Mouse (Mus musculus): ENCODE data around the gene Ugt1a1. TPM values are rescaled to one million over a fixed set of nuclear protein-coding genes. Genes with fewer than 3 reads are reported as not detected.

The Ugt1a1 gene
- polyA plus RNA-seq, 1 experiment from 2014 or later: not detected

GRCm38 (mm10) chr1:88249596-88249995 lies 37.8 kb downstream of the Ugt1a1 start:
- H3K9ac ChIP-seq (replicated peaks; ENCODE audit: low read depth, low read length): no peak overlapping the region
- H3K4me1 ChIP-seq (ENCODE audit: control insufficient read depth, insufficient read depth, low read length): no peaks in the 10 kb centered on the region
- ATAC-seq (ENCODE audit: low read depth): no peak
- 80% methylated on average over 7 of the region's 7 CpGs for WGBS
- H3K9me3 ChIP-seq (ENCODE audit: control insufficient read depth, low read length): peaks cover 88% of the 10 kb centered on the region
- H3K4me3 ChIP-seq (ENCODE audit: low read depth, low read length): no peak overlapping the region
- no peaks in the 10 kb centered on the region for H3K27me3 ChIP-seq (ENCODE audit: control insufficient read depth, insufficient read depth, low read length)
- H3K27ac ChIP-seq (ENCODE audit: low read depth, low read length): no peak overlapping the region
- H3K36me3 ChIP-seq (ENCODE audit: control insufficient read depth, insufficient read depth, low read length): no peaks in the 10 kb centered on the region
- no peak overlapping the region for H3K4me2 ChIP-seq (ENCODE audit: low read depth, low read length)

GRCm38 (mm10) chr1:88250023-88250422 lies 38.3 kb downstream of the Ugt1a1 start:
- no peak for ATAC-seq (ENCODE audit: low read depth)
- H3K9me3 ChIP-seq (ENCODE audit: control insufficient read depth, low read length): peaks cover 88% of the 10 kb centered on the region
- 84% methylated on average over 5 of the region's 5 CpGs for WGBS
- no peaks in the 10 kb centered on the region for H3K4me1 ChIP-seq (ENCODE audit: control insufficient read depth, insufficient read depth, low read length)
- no peak overlapping the region for H3K4me2 ChIP-seq (ENCODE audit: low read depth, low read length)
- no peaks in the 10 kb centered on the region for H3K27me3 ChIP-seq (ENCODE audit: control insufficient read depth, insufficient read depth, low read length)
- no peaks in the 10 kb centered on the region for H3K36me3 ChIP-seq (ENCODE audit: control insufficient read depth, insufficient read depth, low read length)
- no peak overlapping the region for H3K4me3 ChIP-seq (ENCODE audit: low read depth, low read length)
- H3K27ac ChIP-seq (ENCODE audit: low read depth, low read length): no peak overlapping the region
- H3K9ac ChIP-seq (replicated peaks; ENCODE audit: low read depth, low read length): no peak overlapping the region

GRCm38 (mm10) chr1:88253106-88253505 lies 41.3 kb downstream of the Ugt1a1 start:
- Histone ChIP-seq H3K4me2 (ENCODE audit: low read depth, low read length) (no peak overlapping the region), H3K9ac (replicated peaks; ENCODE audit: low read depth, low read length) (no peak overlapping the region), H3K4me3 (ENCODE audit: low read depth, low read length) (no peak overlapping the region), H3K27me3 (ENCODE audit: control insufficient read depth, insufficient read depth, low read length) (no peaks in the 10 kb centered on the region), H3K9me3 (ENCODE audit: control insufficient read depth, low read length) (peaks cover 85% of the 10 kb centered on the region), H3K4me1 (ENCODE audit: control insufficient read depth, insufficient read depth, low read length) (no peaks in the 10 kb centered on the region), H3K27ac (ENCODE audit: low read depth, low read length) (no peak overlapping the region), H3K36me3 (ENCODE audit: control insufficient read depth, insufficient read depth, low read length) (no peaks in the 10 kb centered on the region)
- no peak for ATAC-seq (ENCODE audit: low read depth)
- 78% methylated on average over 8 of the region's 8 CpGs for WGBS

- Histone ChIP-seq H3K4me2 (ENCODE audit: low read depth, low read length) (no peak overlapping the region), H3K4me1 (ENCODE audit: control insufficient read depth, insufficient read depth, low read length) (no peaks in the 10 kb centered on the region), H3K9me3 (ENCODE audit: control insufficient read depth, low read length) (peaks cover 84% of the 10 kb centered on the region), H3K9ac (replicated peaks; ENCODE audit: low read depth, low read length) (no peak overlapping the region), H3K27ac (ENCODE audit: low read depth, low read length) (no peak overlapping the region), H3K27me3 (ENCODE audit: control insufficient read depth, insufficient read depth, low read length) (no peaks in the 10 kb centered on the region), H3K36me3 (ENCODE audit: control insufficient read depth, insufficient read depth, low read length) (no peaks in the 10 kb centered on the region), H3K4me3 (ENCODE audit: low read depth, low read length) (no peak overlapping the region)
- 77% methylated on average over 6 of the region's 6 CpGs for WGBS
- no peak for ATAC-seq (ENCODE audit: low read depth)
These were observed 41.8 kb downstream of the Ugt1a1 start for GRCm38 (mm10) chr1:88253540-88253939.

- H3K9ac ChIP-seq (replicated peaks; ENCODE audit: low read depth, low read length): no peak overlapping the region
- WGBS: 89% methylated on average over 12 of the region's 12 CpGs
These were observed 43.2 kb downstream of the Ugt1a1 start for GRCm38 (mm10) chr1:88254793-88255465.

GRCm38 (mm10) chr1:88255466-88255857 lies 43.7 kb downstream of the Ugt1a1 start:
- 59% methylated on average over 2 of the region's 2 CpGs for WGBS
- Histone ChIP-seq H3K9me3 (ENCODE audit: control insufficient read depth, low read length) (peaks cover 65% of the 10 kb centered on the region), H3K27me3 (ENCODE audit: control insufficient read depth, insufficient read depth, low read length) (no peaks in the 10 kb centered on the region), H3K4me1 (ENCODE audit: control insufficient read depth, insufficient read depth, low read length) (no peaks in the 10 kb centered on the region), H3K4me2 (ENCODE audit: low read depth, low read length) (no peak overlapping the region), H3K36me3 (ENCODE audit: control insufficient read depth, insufficient read depth, low read length) (0 out of 2 replicates have a peak, but pooled peaks cover 3% of the 10 kb centered on the region), H3K4me3 (ENCODE audit: low read depth, low read length) (no peak overlapping the region), H3K27ac (ENCODE audit: low read depth, low read length) (no peak overlapping the region), H3K9ac (replicated peaks; ENCODE audit: low read depth, low read length) (no peak overlapping the region)
- ATAC-seq (ENCODE audit: low read depth): no peak

More at GRCm38 (mm10) chr1:88254793-88255465, 43.2 kb downstream of the Ugt1a1 start:
- Histone ChIP-seq H3K4me1 (ENCODE audit: control insufficient read depth, insufficient read depth, low read length) (no peaks in the 10 kb centered on the region), H3K4me2 (ENCODE audit: low read depth, low read length) (no peak overlapping the region), H3K4me3 (ENCODE audit: low read depth, low read length) (no peak overlapping the region), H3K27ac (ENCODE audit: low read depth, low read length) (no peak overlapping the region), H3K27me3 (ENCODE audit: control insufficient read depth, insufficient read depth, low read length) (no peaks in the 10 kb centered on the region), H3K9me3 (ENCODE audit: control insufficient read depth, low read length) (peaks cover 71% of the 10 kb centered on the region), H3K36me3 (ENCODE audit: control insufficient read depth, insufficient read depth, low read length) (no peaks in the 10 kb centered on the region)
- ATAC-seq (ENCODE audit: low read depth): no peak

GRCm38 (mm10) chr1:88255989-88256754 lies 44.4 kb downstream of the Ugt1a1 start:
- no peak for ATAC-seq (ENCODE audit: low read depth)
- H3K9ac ChIP-seq (replicated peaks; ENCODE audit: low read depth, low read length): no peak overlapping the region
- H3K36me3 ChIP-seq (ENCODE audit: control insufficient read depth, insufficient read depth, low read length): 0 out of 2 replicates have a peak, but pooled peaks cover 9% of the 10 kb centered on the region
- H3K9me3 ChIP-seq (ENCODE audit: control insufficient read depth, low read length): peaks cover 58% of the 10 kb centered on the region
- H3K27ac ChIP-seq (ENCODE audit: low read depth, low read length): no peak overlapping the region
- H3K4me3 ChIP-seq (ENCODE audit: low read depth, low read length): no peak overlapping the region
- H3K27me3 ChIP-seq (ENCODE audit: control insufficient read depth, insufficient read depth, low read length): no peaks in the 10 kb centered on the region
- WGBS: 81% methylated on average over 13 of the region's 13 CpGs
- H3K4me1 ChIP-seq (ENCODE audit: control insufficient read depth, insufficient read depth, low read length): no peaks in the 10 kb centered on the region
- no peak overlapping the region for H3K4me2 ChIP-seq (ENCODE audit: low read depth, low read length)

- H3K9me3 ChIP-seq (ENCODE audit: control insufficient read depth, low read length): peaks cover 54% of the 10 kb centered on the region
- H3K4me3 ChIP-seq (ENCODE audit: low read depth, low read length): no peak overlapping the region
- ATAC-seq (ENCODE audit: low read depth): no peak
- WGBS: 81% methylated on average over 10 of the region's 10 CpGs
- H3K9ac ChIP-seq (replicated peaks; ENCODE audit: low read depth, low read length): no peak overlapping the region
- H3K36me3 ChIP-seq (ENCODE audit: control insufficient read depth, insufficient read depth, low read length): 0 out of 2 replicates have a peak, but pooled peaks cover 9% of the 10 kb centered on the region
- no peak overlapping the region for H3K4me2 ChIP-seq (ENCODE audit: low read depth, low read length)
- H3K4me1 ChIP-seq (ENCODE audit: control insufficient read depth, insufficient read depth, low read length): no peaks in the 10 kb centered on the region
- H3K27me3 ChIP-seq (ENCODE audit: control insufficient read depth, insufficient read depth, low read length): no peaks in the 10 kb centered on the region
- H3K27ac ChIP-seq (ENCODE audit: low read depth, low read length): no peak overlapping the region
These were observed 45.3 kb downstream of the Ugt1a1 start for GRCm38 (mm10) chr1:88256886-88257663.

Data from neural tube, embryonic 14.5 days (tissue).